Mouse (Mus musculus): ENCODE measurements around the gene Ptch2.

DNA sequence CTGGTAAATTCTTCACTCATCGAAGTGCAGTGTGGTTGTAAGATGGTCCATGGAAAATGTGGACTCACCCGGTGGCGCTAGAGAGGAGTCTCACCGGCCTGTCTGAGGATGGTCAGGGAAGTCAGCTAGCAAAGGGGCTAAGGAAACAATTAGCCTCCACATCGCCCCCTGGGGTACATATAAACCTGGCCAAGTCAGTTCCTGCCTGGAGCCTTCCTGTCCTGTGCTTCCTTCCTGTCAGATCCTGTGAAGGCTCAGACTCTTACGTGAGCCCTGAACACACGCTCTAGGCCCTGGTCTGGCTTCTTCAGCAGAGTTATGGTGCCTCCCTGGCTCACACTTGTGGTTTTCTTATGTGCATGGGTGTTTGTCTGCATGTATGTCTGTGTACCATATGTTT, 5.3 kb downstream of the Ptch2 start:
- no peak for TF ChIP-seq POLR2A (IDR thresholded peaks at IDR 0.05; ENCODE audit: insufficient read depth, low read length)
- TF ChIP-seq CTCF (IDR thresholded peaks at IDR 0.05; ENCODE audit: low read depth, low read length), result peak; percentile 70
- no peak for TF ChIP-seq EP300 (IDR thresholded peaks at IDR 0.05; ENCODE audit: insufficient read depth, low read depth, low read length)

All from ES-Bruce4 (cell line).